Mouse (Mus musculus) intestine, postnatal 0 days (tissue): ENCODE results near the gene Nat14. TPM values are rescaled to one million over a fixed set of nuclear protein-coding genes. Genes with fewer than 3 reads are reported as not detected.
A peak's percentile ranks its signal among the peaks of the same experiment; 100 is the strongest.

Source experiments
- ATAC-seq: fragments of 200-750 bp; cut with Nextera tagmentation; 2 replicates; pipeline ENCODE4 v1.8.0; 2017; ENCODE audit warnings: mild to moderate bottlenecking, moderate TSS enrichment, moderate library complexity
- H3K27ac ChIP-seq: fragments of 300-500 bp; sonication (generic); 2 replicates; pipeline ENCODE4 v1.5.1; 2014; ENCODE audit warnings: mild to moderate bottlenecking, low read depth, low read length, moderate library complexity
- H3K27me3 ChIP-seq: fragments of 300-500 bp; sonication (generic); replicated peaks from 2 replicates; pipeline ENCODE4 v1.6.1; 2014; ENCODE audit warnings: low read length, mixed read lengths; ENCODE audit not compliant: control insufficient read depth, insufficient read depth
- H3K36me3 ChIP-seq: fragments of 300-500 bp; sonication (generic); 2 replicates; pipeline ENCODE4 v1.6.1; 2014; ENCODE audit warnings: mild to moderate bottlenecking, moderate library complexity; ENCODE audit not compliant: control insufficient read depth, insufficient read depth
- H3K4me1 ChIP-seq: fragments of 300-500 bp; sonication (generic); replicated peaks from 2 replicates; pipeline ENCODE4 v1.6.1; 2014; ENCODE audit warnings: antibody characterized with exemption, low read length, mixed read lengths; ENCODE audit not compliant: control insufficient read depth, insufficient read depth
- H3K4me2 ChIP-seq: fragments of 300-500 bp; sonication (generic); replicated peaks from 2 replicates; pipeline ENCODE4 v1.6.1; 2014; ENCODE audit warnings: low read depth, mild to moderate bottlenecking, moderate library complexity
- H3K4me3 ChIP-seq: fragments of 300-500 bp; sonication (generic); 2 replicates; pipeline ENCODE4 v1.5.1; 2014; ENCODE audit warnings: low read depth, low read length
- H3K9ac ChIP-seq: fragments of 300-500 bp; sonication (generic); 2 replicates; pipeline ENCODE4 v1.6.1; 2014; ENCODE audit warnings: mild to moderate bottlenecking, low read depth, low read length
- H3K9me3 ChIP-seq: fragments of 300-500 bp; sonication (generic); 2 replicates; pipeline ENCODE4 v1.6.1; 2016; ENCODE audit warnings: mixed run types; ENCODE audit not compliant: control insufficient read depth
- CTCF ChIP-seq: sonication (generic); IDR thresholded peaks from 2 replicates; pipeline ENCODE4 v1.5.1; 2016; ENCODE audit warnings: low read depth, mild to moderate bottlenecking, control low read depth, antibody characterized with exemption, moderate library complexity
- WGBS: fragments of 180-500 bp; shearing (Covaris S2); extraction: QIAGEN DNeasy Blood & Tissue Kit; methylation state at CpG from one replicate; pipeline ENCODE4 v1.1.7; 2014; 5-methylcytosine and 5-hydroxymethylcytosine counted together
- polyA plus RNA-seq: library from polyadenylated mRNA; unstranded; fragments of >200 nt; fragmentation: Nextera tagmentation; extraction: Ambion mirVana; gene quantifications from 2 replicates; pipeline ENCODE4 v1.2.1, GENCODE M21; 2015

The Nat14 gene
- polyA plus RNA-seq, 1 experiment from 2014 or later: 1.9 TPM

- no peak overlapping the region for H3K9ac ChIP-seq
- no peak overlapping the region for H3K27ac ChIP-seq
- no peaks in the 10 kb centered on the region for H3K9me3 ChIP-seq
- H3K4me2 ChIP-seq: no peak overlapping the region
- no peaks in the 10 kb centered on the region for H3K4me1 ChIP-seq
- 43% methylated on average over 11 of the region's 11 CpGs for WGBS
- no peak for TF ChIP-seq CTCF
- no peaks in the 10 kb centered on the region for H3K27me3 ChIP-seq
- no peak overlapping the region for H3K4me3 ChIP-seq
- no peak for ATAC-seq
- H3K36me3 ChIP-seq: no peaks in the 10 kb centered on the region
Observed at GRCm38 (mm10) chr7:4895186-4895585, 26.6 kb upstream of the Nat14 start.

DNA sequence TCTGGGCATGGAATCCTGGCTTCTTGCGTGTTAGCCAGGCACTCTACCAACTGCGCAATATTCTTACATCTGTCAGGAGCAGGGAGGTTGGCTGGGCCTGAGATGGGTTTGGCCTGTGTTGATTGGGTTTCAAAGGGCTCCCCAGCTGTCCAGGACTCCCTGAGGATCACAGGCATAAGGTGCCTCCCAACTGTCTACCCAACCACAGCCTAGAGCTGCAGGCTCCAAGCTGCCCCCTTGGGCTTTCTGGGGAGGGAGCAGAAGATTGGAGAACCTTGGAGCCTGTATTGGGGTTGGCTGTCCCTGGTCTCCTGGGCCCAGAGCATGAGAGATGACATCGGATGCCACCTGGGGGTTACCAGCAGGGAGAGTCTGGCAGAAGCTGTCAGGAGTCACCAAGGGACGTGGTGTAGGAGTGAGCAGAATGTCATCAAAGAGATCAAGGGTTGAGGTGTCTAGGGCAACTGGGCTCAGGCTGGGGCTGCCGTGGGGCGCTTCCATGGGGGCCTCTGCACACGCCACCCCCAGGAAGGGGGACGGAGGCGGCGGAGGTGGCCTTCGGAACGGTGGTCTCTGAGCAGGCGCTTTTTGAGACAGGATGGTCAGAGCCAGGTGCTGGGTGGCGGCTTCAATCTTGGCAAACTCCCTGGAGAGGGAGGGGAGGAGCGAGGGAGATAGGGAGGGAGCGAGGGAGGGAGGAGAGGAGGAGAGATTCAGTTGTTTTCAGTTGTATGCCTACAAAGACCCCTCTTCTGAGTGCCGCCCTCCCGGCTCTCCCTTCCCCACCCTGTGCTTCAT, 22.8 kb upstream of the Nat14 start:
- ATAC-seq: peak; percentile 19
- Histone ChIP-seq H3K9ac (no peak overlapping the region), H3K4me1 (no peaks in the 10 kb centered on the region), H3K36me3 (no peaks in the 10 kb centered on the region), H3K9me3 (no peaks in the 10 kb centered on the region), H3K4me3 (peak overlapping the region; percentile 13), H3K4me2 (peak overlapping the region; percentile 65), H3K27ac (no peak overlapping the region), H3K27me3 (no peaks in the 10 kb centered on the region)
- 25% methylated on average over 17 of the region's 18 CpGs for WGBS
- TF ChIP-seq CTCF: no peak

DNA sequence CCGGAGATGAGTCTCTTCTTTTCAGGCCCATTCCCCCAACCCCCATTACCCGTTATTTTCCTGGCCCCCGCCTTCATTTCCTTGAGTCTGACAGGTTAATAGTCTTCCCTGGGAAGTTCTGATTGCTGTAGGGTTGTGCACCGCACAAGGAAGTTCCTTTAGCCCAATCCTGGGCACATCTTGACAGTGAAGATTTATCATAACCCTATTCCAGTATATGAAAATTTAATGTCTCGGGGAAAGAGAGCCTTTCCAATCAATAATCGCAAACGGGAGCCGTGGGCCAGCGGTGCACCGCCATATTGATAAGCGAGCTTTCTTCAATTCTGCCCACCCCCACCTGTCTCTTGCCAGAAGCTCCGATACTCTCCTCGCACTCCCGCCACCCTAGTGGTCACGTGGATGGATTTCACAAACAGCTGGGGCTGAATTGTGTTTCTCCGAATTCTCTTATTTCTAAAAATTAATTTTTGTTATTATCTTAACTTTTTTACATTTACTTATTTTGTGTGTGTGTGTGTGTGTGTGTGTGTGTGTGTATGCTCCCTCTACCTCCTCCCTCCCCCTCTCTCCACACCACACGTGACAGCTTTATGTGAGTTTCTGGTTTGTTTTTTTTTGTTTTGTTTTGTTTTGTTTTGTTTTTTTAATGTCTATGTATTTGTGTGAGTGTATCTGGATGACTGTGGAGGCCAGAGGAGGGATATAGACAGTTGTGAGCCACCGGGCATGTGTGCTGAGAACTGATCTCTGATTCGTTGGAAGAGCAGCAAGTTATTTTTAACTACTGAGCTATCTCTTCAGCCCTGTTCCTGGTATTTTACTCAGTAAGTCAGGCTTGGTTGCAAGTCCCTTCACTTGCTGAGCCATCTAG, 21.9 kb upstream of the Nat14 start:
- Histone ChIP-seq H3K27ac (no peak overlapping the region), H3K9ac (no peak overlapping the region)
- no peak for ATAC-seq

DNA sequence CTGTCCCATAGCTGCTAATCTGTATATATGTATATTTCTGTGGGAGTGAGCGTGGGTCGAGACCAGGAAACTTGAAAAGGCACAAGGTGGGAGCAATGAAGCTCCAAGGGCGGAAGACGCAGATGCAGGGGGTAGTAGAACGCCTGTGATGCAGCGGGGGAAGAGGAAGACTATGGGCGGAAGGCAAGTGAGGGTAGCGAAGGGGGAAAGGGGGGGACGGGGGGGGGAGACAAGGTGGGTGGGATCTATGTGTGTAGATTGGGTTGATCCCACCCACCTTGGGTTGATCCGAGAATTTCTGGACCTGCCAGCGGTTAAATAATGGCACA, 21.3 kb upstream of the Nat14 start:
- Histone ChIP-seq H3K36me3 (no peaks in the 10 kb centered on the region), H3K4me3 (peak overlapping the region; percentile 13), H3K9me3 (no peaks in the 10 kb centered on the region), H3K4me1 (no peaks in the 10 kb centered on the region), H3K9ac (no peak overlapping the region), H3K4me2 (peak overlapping the region; percentile 65), H3K27ac (no peak overlapping the region), H3K27me3 (no peaks in the 10 kb centered on the region)
- TF ChIP-seq CTCF: no peak
- 33% methylated on average over 11 of the region's 11 CpGs for WGBS
- no peak for ATAC-seq

More for the DNA sequence above, 21.9 kb upstream of the Nat14 start:
- 8% methylated on average over 19 of the region's 19 CpGs for WGBS
- no peak for TF ChIP-seq CTCF
- Histone ChIP-seq H3K36me3 (no peaks in the 10 kb centered on the region), H3K4me1 (no peaks in the 10 kb centered on the region), H3K4me2 (peak overlapping the region; percentile 65), H3K9me3 (no peaks in the 10 kb centered on the region), H3K4me3 (peak overlapping the region; percentile 13), H3K27me3 (no peaks in the 10 kb centered on the region)

DNA sequence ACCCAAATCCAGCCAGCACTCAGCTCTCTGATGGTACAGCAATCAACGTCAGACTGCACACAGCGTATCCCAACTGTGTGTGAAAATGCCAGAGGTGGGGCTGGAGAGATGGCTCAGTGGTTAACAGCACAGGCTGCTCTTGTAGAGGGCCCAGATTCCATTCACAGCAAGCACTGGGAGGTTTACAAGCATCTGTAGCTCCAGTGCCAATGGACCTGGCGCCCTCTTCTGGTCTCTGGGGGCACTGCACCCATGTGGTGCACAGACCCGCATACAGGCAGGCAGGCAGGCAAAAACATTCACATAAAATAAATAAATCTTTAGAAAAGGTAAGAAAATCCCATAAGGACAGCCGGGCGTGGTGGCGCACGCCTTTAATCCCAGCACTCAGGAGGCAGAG, 20.7 kb upstream of the Nat14 start:
- Histone ChIP-seq H3K27me3 (no peaks in the 10 kb centered on the region), H3K27ac (no peak overlapping the region), H3K9ac (no peak overlapping the region), H3K4me3 (no peak overlapping the region), H3K4me2 (no peak overlapping the region), H3K4me1 (no peaks in the 10 kb centered on the region), H3K9me3 (no peaks in the 10 kb centered on the region), H3K36me3 (no peaks in the 10 kb centered on the region)
- ATAC-seq: peak; percentile 9; the same call in 1 of the 2 replicates
- WGBS: 60% methylated on average over 8 of the region's 8 CpGs
- peak; percentile 75 for TF ChIP-seq CTCF

GRCm38 (mm10) chr7:4902404-4902803, 19.4 kb upstream of the Nat14 start:
- no peak for ATAC-seq
- 77% methylated on average over 9 of the region's 9 CpGs for WGBS

More at GRCm38 (mm10) chr7:4902404-4902803, 19.4 kb upstream of the Nat14 start:
- H3K27ac ChIP-seq: no peak overlapping the region
- no peaks in the 10 kb centered on the region for H3K27me3 ChIP-seq
- no peaks in the 10 kb centered on the region for H3K9me3 ChIP-seq
- no peak overlapping the region for H3K4me3 ChIP-seq
- no peaks in the 10 kb centered on the region for H3K4me1 ChIP-seq
- no peak overlapping the region for H3K4me2 ChIP-seq
- H3K36me3 ChIP-seq: no peaks in the 10 kb centered on the region
- H3K9ac ChIP-seq: no peak overlapping the region
- no peak for TF ChIP-seq CTCF
